Mouse (Mus musculus) ES-Bruce4 (cell line): ENCODE measurements around the gene 1700012B09Rik.

ENCODE experiments used
- CTCF ChIP-seq: IDR thresholded peaks from one replicate; pipeline ENCODE4 v1.8.1; 2011; ENCODE audit warnings: low read depth, low read length
- EP300 ChIP-seq: IDR thresholded peaks from 2 replicates; pipeline ENCODE4 v1.6.1; 2011; ENCODE audit warnings: low read depth, low read length; ENCODE audit not compliant: insufficient read depth
- POLR2A ChIP-seq: IDR thresholded peaks from one replicate; pipeline ENCODE4 v1.8.1; 2011; ENCODE audit warnings: low read length; ENCODE audit not compliant: insufficient read depth

- no peak for TF ChIP-seq CTCF
- no peak for TF ChIP-seq POLR2A
- TF ChIP-seq EP300: no peak
Observed at GRCm38 (mm10) chr9:14754469-14754868, 16.4 kb downstream of the 1700012B09Rik start.
